Mouse (Mus musculus) myocyte (in vitro differentiated cells): ENCODE measurements around the gene Pafah1b2. TPM values are rescaled to one million over a fixed set of nuclear protein-coding genes. Genes with fewer than 3 reads are reported as not detected.
A peak's percentile ranks its signal among the peaks of the same experiment; 100 is the strongest.

Experiments used
- H3K27me3 ChIP-seq: one replicate; pipeline ENCODE4 v1.6.1; 2011; ENCODE audit not compliant: control insufficient read depth, insufficient read depth, insufficient read length
- H3K36me3 ChIP-seq: one replicate; pipeline ENCODE4 v1.6.1; 2011; ENCODE audit not compliant: control insufficient read depth, insufficient read depth
- H3K4me2 ChIP-seq: one replicate; pipeline ENCODE4 v1.6.1; 2011; ENCODE audit warnings: low read depth, control low read depth
- H3K4me3 ChIP-seq: one replicate; pipeline ENCODE4 v1.5.1; 2011; ENCODE audit warnings: mild to moderate bottlenecking, control low read depth, moderate library complexity
- H3K79me2 ChIP-seq: one replicate; pipeline ENCODE4 v1.6.1; 2011; ENCODE audit not compliant: control insufficient read depth, insufficient read depth
- H3ac ChIP-seq: one replicate; pipeline ENCODE4 v1.6.1; 2011; ENCODE audit not compliant: control insufficient read depth, insufficient read length
- CEBPB ChIP-seq: IDR thresholded peaks from 2 replicates; pipeline ENCODE4 v1.6.1; 2011; ENCODE audit warnings: mild to moderate bottlenecking, moderate library complexity; ENCODE audit not compliant: poor library complexity, insufficient read depth, severe bottlenecking
- E2F4 ChIP-seq: IDR thresholded peaks from one replicate; pipeline ENCODE4 v1.6.1; 2011; ENCODE audit warnings: mild to moderate bottlenecking, control low read depth, moderate library complexity; ENCODE audit not compliant: insufficient read depth
- MAX ChIP-seq: IDR thresholded peaks from one replicate; pipeline ENCODE4 v1.6.1; 2011; ENCODE audit warnings: low read depth, mild to moderate bottlenecking, control low read depth
- MYOD1 ChIP-seq, 3 experiments: IDR thresholded peaks; one replicate each; pipeline ENCODE4 v1.6.1; 2011; ENCODE audit warnings: control low read depth in 2 of 3, low read depth in 2 of 3, mild to moderate bottlenecking in 2 of 3, moderate library complexity in 1 of 3; ENCODE audit not compliant: insufficient read length in 2 of 3, control insufficient read depth in 1 of 3
- MYOG ChIP-seq, 3 experiments: IDR thresholded peaks; one replicate each; pipeline ENCODE4 v1.6.1; 2011; ENCODE audit warnings: control low read depth in 2 of 3, low read depth in 2 of 3, mild to moderate bottlenecking in 2 of 3; ENCODE audit not compliant: insufficient read length in 2 of 3, control insufficient read depth in 1 of 3, insufficient read depth in 1 of 3
- POLR2A ChIP-seq: IDR thresholded peaks from one replicate; pipeline ENCODE4 v1.6.1; 2011; ENCODE audit warnings: low read depth, mild to moderate bottlenecking, control low read depth, moderate library complexity; ENCODE audit not compliant: insufficient read length
- POLR2AphosphoS2 ChIP-seq: IDR thresholded peaks from one replicate; pipeline ENCODE4 v1.6.1; 2011; ENCODE audit warnings: low read depth, control low read depth; ENCODE audit not compliant: insufficient read length
- REST ChIP-seq: IDR thresholded peaks from one replicate; pipeline ENCODE4 v1.6.1; 2011; ENCODE audit warnings: mild to moderate bottlenecking, control low read depth, moderate library complexity; ENCODE audit not compliant: insufficient read depth, insufficient read length
- SRF ChIP-seq: IDR thresholded peaks from one replicate; pipeline ENCODE4 v1.6.1; 2011; ENCODE audit warnings: low read depth; ENCODE audit not compliant: control insufficient read depth, insufficient read length
- TCF12 ChIP-seq: IDR thresholded peaks from one replicate; pipeline ENCODE4 v1.6.1; 2011; ENCODE audit warnings: mild to moderate bottlenecking, control low read depth; ENCODE audit not compliant: poor library complexity, insufficient read depth, severe bottlenecking
- TCF3 ChIP-seq: IDR thresholded peaks from one replicate; pipeline ENCODE4 v1.6.1; 2011; ENCODE audit warnings: low read depth, control low read depth; ENCODE audit not compliant: insufficient read length
- USF1 ChIP-seq: IDR thresholded peaks from one replicate; pipeline ENCODE4 v1.6.1; 2011; ENCODE audit warnings: low read depth, mild to moderate bottlenecking, control low read depth, moderate library complexity
- polyA plus RNA-seq: library from polyadenylated mRNA; unstranded; fragments of >200 nt; fragmentation: generic; extraction: Trizol; gene quantifications from one replicate; pipeline ENCODE4 v1.2.1, GENCODE M21; 2012; ENCODE audit warnings: missing spikeins

Gene Pafah1b2
- polyA plus RNA-seq, 1 experiment, result 86.8 TPM

DNA sequence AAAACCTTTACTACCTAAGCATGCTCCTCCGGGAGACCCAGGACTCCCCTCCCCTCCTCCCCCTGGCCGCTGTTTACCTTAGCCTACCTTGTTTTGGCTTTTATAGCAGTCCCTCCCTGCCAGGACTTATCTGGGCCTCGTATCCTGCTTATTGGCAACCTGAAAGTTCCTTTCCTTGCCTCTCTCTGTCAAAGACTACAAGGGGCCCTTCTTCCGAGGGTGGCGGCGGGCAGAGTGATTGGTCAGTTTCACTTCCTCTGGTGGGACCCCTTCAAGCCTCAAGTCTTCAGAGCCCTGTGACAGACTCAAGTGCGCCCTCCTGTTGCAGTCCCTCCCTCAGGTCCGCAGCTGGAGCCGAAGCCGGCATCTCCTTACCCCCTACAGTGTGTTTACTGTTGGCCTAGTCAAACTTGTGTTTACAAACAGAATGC, 1.8 kb upstream of the Pafah1b2 start:
- no peaks in the 10 kb centered on the region for H3K36me3 ChIP-seq
- peak overlapping the region; percentile 100 for H3K4me2 ChIP-seq
- peaks cover 44% of the 10 kb centered on the region for H3K79me2 ChIP-seq
- H3K27me3 ChIP-seq, result no peaks in the 10 kb centered on the region
- TF ChIP-seq MYOD1 (IDR thresholded peaks at IDR 0.05; ENCODE audit: control insufficient read depth in 1 of 3, insufficient read length in 2 of 3, low read depth in 2 of 3), result peak in 1 of 3 experiments; percentile 12
- TF ChIP-seq CEBPB, result no peak
- H3K4me3 ChIP-seq, result peak overlapping the region; percentile 44
- H3ac ChIP-seq, result no peak overlapping the region

DNA sequence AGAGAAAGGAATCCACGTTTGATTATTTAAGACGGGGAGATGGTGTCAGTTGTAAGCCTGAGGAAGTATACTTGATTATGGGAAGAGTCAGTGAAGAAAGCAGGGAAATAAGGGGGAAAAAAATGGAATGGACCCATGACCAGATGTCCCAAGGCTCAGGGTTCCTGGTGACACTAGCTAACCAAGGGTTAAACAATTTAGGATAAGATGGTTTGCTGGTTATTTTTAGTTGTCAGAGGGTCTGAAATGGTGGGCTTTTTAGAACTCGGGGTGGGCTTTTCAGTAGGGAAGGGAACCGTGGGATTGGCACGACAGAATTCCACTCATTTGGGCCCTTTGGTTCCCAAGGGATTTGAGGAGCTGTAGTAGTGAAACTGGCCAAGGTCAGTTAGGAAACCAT, 1.1 kb upstream of the Pafah1b2 start:
- Histone ChIP-seq H3K4me2 (peak overlapping the region; percentile 100), H3ac (peak overlapping the region; percentile 86), H3K4me3 (peak overlapping the region; percentile 44), H3K27me3 (no peaks in the 10 kb centered on the region), H3K79me2 (peaks cover 39% of the 10 kb centered on the region), H3K36me3 (no peaks in the 10 kb centered on the region)
- TF ChIP-seq POLR2AphosphoS2 (no peak), USF1 (no peak), TCF12 (no peak)

DNA sequence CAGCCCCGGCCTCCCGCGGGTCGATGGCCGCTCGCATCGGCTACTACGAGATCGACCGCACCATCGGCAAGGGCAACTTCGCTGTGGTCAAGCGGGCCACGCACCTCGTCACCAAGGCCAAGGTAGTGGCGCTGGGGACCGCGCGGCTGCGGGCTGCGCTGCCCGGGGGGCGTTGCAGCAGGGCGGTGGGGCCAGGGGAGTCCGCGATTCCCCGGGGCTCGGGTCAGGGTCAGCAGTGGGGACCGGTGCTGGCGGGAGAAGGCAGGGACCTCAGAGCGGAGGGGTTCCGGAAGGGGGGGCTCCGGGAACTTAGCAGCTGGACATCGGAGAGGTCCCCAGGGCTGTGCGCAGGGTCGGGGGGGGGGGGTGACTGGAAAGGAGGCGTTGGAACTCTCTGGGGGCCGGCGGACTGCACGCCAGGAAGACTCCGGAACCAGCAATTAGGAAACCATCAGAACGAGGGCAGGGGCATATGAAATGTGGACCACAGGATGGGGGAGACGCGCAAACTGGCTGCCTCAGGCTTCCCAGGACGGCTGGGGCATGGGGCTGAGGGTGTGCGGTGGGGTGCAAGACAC, 608 bp upstream of the Pafah1b2 start:
- TF ChIP-seq TCF12 (no peak), MYOG (IDR thresholded peaks at IDR 0.05; ENCODE audit: control insufficient read depth in 1 of 3, insufficient read depth in 1 of 3, insufficient read length in 2 of 3, low read depth in 2 of 3) (peak in 1 of 3 experiments; percentile 7), POLR2AphosphoS2 (no peak)
- peak overlapping the region; percentile 100 for H3K4me2 ChIP-seq
- peak overlapping the region; percentile 86 for H3ac ChIP-seq
- no peaks in the 10 kb centered on the region for H3K36me3 ChIP-seq
- peak overlapping the region; percentile 44 for H3K4me3 ChIP-seq
- H3K27me3 ChIP-seq, result no peaks in the 10 kb centered on the region
- peaks cover 36% of the 10 kb centered on the region for H3K79me2 ChIP-seq

GRCm38 (mm10) chr9:46011094-46011970, 1.2 kb downstream of the Pafah1b2 start:
- TF ChIP-seq TCF3 (no peak), MYOG (IDR thresholded peaks at IDR 0.05; ENCODE audit: control insufficient read depth in 1 of 3, insufficient read depth in 1 of 3, insufficient read length in 2 of 3, low read depth in 2 of 3) (no peak), POLR2AphosphoS2 (no peak), MAX (no peak), CEBPB (0 out of 2 replicates have a peak, but pooled peaks have one; percentile 41)
- Histone ChIP-seq H3K4me2 (peak overlapping the region; percentile 78), H3K4me3 (peak overlapping the region; percentile 44), H3K79me2 (peaks cover 22% of the 10 kb centered on the region), H3ac (no peak overlapping the region), H3K27me3 (no peaks in the 10 kb centered on the region), H3K36me3 (no peaks in the 10 kb centered on the region)

DNA sequence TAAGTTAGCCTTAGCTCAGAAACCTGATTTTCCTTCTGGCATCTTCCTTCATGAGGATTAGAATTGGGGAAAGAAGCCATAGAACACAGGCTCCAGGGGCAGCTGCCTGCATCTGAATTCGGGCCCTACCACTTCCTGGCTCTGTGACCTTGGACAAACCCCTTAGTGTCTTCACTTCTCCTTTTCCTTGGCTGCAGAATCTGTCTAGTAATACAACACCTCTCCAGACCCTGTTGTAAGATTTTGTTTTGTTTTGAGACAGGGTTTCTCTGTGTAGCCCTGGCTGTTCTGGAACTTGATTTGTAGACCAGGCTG, 2.9 kb downstream of the Pafah1b2 start:
- H3K4me2 ChIP-seq, result no peak overlapping the region
- H3K4me3 ChIP-seq, result no peak overlapping the region
- no peak overlapping the region for H3ac ChIP-seq
- H3K27me3 ChIP-seq, result no peaks in the 10 kb centered on the region
- H3K36me3 ChIP-seq, result no peaks in the 10 kb centered on the region
- TF ChIP-seq TCF12, result no peak
- TF ChIP-seq SRF, result no peak
- no peak for TF ChIP-seq CEBPB
- TF ChIP-seq MYOG (IDR thresholded peaks at IDR 0.05; ENCODE audit: control insufficient read depth in 1 of 3, insufficient read depth in 1 of 3, insufficient read length in 2 of 3, low read depth in 2 of 3), result no peak
- TF ChIP-seq MAX, result no peak
- no peak for TF ChIP-seq MYOD1 (IDR thresholded peaks at IDR 0.05; ENCODE audit: control insufficient read depth in 1 of 3, insufficient read length in 2 of 3, low read depth in 2 of 3)
- no peak for TF ChIP-seq E2F4
- no peak for TF ChIP-seq REST
- no peak for TF ChIP-seq POLR2A
- no peak for TF ChIP-seq TCF3
- no peak for TF ChIP-seq POLR2AphosphoS2
- no peak for TF ChIP-seq USF1
- peaks cover 14% of the 10 kb centered on the region for H3K79me2 ChIP-seq
